Mouse (Mus musculus): ENCODE measurements around the gene Cdc37.

DNA sequence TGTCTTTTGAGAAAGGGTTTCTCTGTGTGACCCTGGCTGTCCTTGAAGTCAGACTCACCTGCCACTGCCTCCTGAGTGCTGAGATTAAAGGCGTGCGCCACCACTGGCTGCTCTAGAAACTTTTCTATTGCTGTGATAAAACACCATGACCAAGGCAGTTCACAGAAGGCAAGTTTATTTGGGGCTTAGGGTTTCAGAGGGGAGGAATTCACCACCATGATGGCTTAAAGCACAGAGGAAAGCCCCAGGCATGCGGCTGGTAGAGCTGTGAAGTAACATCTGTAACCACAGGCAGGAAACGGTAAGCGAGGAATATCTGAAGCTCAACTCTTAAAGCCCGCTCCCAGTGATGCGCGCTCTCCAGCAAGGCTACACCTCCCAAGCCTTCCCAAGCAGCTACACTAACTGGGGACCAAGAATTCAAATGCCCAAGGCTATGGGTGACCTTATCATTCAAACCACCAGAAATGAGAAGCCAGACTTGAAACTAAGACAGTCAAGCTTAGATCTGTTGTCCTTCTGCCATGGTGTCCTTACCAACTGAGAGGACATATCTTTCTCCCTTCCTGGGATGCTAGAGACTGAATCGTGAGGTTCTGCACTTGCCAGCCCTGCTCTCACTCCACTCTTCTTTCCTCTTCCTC, 16.6 kb downstream of the Cdc37 start:
- TF ChIP-seq CTCF (IDR thresholded peaks at IDR 0.05; ENCODE audit: control insufficient read depth, insufficient read depth, insufficient read length) (no peak), MYOD1 (IDR thresholded peaks at IDR 0.05; ENCODE audit: control insufficient read depth, insufficient read length, low read depth) (no peak), USF1 (IDR thresholded peaks at IDR 0.05; ENCODE audit: low read depth) (no peak), FOSL1 (IDR thresholded peaks at IDR 0.05; ENCODE audit: insufficient read depth, low read length, poor library complexity, severe bottlenecking) (no peak), CEBPB (IDR thresholded peaks at IDR 0.05; ENCODE audit: low read depth) (no peak)
